Mouse (Mus musculus): Measurements from ENCODE around the gene Sox30. TPM values are rescaled to one million over a fixed set of nuclear protein-coding genes. Genes with fewer than 3 reads are reported as not detected.

Sox30 gene
- total and polyA plus RNA-seq, 3 experiments, result not detected

DNA sequence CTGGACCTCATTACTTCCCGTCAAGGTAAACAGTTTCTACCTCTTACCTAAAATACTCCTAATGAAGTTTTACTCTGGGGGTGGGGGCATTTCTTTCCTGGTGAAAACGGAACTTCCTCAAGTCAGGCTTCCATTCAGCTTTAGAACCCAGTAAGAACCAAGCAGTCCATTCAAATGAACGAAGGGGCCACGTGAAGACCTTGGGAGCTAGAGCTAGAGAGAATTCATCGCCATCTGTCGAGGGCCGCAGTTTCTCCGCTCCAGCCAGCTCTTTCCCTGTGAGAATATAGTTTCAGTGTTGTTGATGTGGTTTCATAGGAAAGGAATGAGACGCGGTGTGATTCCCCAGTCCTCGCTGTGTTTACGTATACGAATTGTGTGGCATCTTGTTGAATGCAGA lies 12.0 kb downstream of the Sox30 start:
- Histone ChIP-seq H3K79me2 (replicated peaks; ENCODE audit: control insufficient read depth, extremely low read depth, insufficient read depth, poor library complexity, severe bottlenecking) (no peaks in the 10 kb centered on the region), H3K4me1 (ENCODE audit: control insufficient read depth in 1 of 2, insufficient read depth in 2 of 2) (no peaks in the 10 kb centered on the region), H3K27me3 (replicated peaks) (peaks cover 2% of the 10 kb centered on the region), H3K9ac (ENCODE audit: insufficient read depth, low read depth) (no peak overlapping the region), H3K27ac (ENCODE audit: insufficient read depth, low read depth) (no peak overlapping the region), H3K4me2 (ENCODE audit: insufficient read depth, low read depth, poor library complexity, severe bottlenecking) (no peak overlapping the region), H3K4me3 (replicated peaks in 1 of 3; ENCODE audit: low read depth in 2 of 3, low read length in 2 of 3, poor library complexity in 1 of 3) (no peak overlapping the region), H3K36me3 (replicated peaks in 1 of 2; ENCODE audit: control insufficient read depth in 1 of 2, insufficient read depth in 1 of 2, low read length in 1 of 2) (no peaks in the 10 kb centered on the region), H3K9me3 (replicated peaks; ENCODE audit: low read length) (no peaks in the 10 kb centered on the region)
- in situ Hi-C loops (cut with MboI; ENCODE audit: low pct_ligation_motif_present, low pct_unique_long_range_greater_than_20kb, low sequenced_read_pairs) (no loop called here), dilution Hi-C loops (cut with MboI; ENCODE audit: extremely low pct_ligation_motif_present, extremely low pct_unique_long_range_greater_than_20kb, low sequenced_read_pairs) (no loop called here)
- no peak for TF ChIP-seq HCFC1 (IDR thresholded peaks at IDR 0.05; ENCODE audit: low read depth, low read length)
- TF ChIP-seq ZNF384 (IDR thresholded peaks at IDR 0.05; ENCODE audit: low read depth, low read length), result no peak
- no peak for TF ChIP-seq BHLHE40 (IDR thresholded peaks at IDR 0.05; ENCODE audit: low read depth, low read length)
- no peak for TF ChIP-seq NRF1 (IDR thresholded peaks at IDR 0.05; ENCODE audit: low read depth, low read length)
- DNase-seq (ENCODE audit: extremely low read depth), result no peak

DNA sequence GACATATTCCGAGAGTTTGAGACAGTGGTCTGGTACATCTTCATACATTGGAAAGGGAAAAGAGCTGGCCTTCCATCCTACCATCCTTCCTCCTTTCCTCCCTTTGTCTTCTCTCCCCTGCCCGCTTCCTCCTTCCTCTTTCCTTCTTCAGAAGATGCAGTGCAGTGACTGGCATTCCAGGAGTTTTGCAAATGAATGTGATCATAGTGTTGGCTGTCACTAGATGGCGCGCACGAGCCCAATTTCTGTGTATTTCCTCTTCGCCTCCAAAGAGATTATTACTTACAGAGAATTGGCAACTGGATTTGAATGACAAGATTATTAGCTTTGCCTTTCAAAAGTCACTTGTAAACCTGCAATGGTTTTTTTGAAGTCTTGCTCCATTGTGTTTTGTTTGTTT lies 36.0 kb downstream of the Sox30 start:
- peak; percentile 33 for DNase-seq (ENCODE audit: extremely low read depth)
- dilution Hi-C loops (cut with MboI; ENCODE audit: extremely low pct_ligation_motif_present, extremely low pct_unique_long_range_greater_than_20kb, low sequenced_read_pairs), result no loop called here

DNA sequence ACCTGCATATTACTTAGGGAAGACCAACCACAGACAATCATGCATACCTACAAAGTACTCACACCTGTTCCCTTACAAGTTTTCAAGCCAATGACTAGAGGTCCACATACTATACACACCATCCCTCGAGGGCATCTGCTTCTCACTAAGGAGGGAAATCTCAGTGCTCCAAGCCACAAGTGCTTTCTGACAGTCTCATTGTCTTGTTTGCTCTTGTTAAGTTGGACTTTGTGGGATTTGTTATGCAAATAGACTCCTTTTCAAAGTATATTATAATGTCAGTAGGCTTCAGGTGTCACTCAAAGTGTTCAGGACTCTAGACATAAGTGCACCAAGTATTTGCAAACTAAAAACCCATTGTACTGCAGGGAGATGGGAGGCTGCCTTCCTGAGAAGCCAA lies 40.1 kb downstream of the Sox30 start:
- H3K36me3 ChIP-seq (replicated peaks in 1 of 2; ENCODE audit: control insufficient read depth in 1 of 2, insufficient read depth in 1 of 2, low read length in 1 of 2), result no peaks in the 10 kb centered on the region
- in situ Hi-C loops (cut with MboI; ENCODE audit: low pct_ligation_motif_present, low pct_unique_long_range_greater_than_20kb, low sequenced_read_pairs) (no loop called here), dilution Hi-C loops (cut with MboI; ENCODE audit: extremely low pct_ligation_motif_present, extremely low pct_unique_long_range_greater_than_20kb, low sequenced_read_pairs) (no loop called here)
- H3K27me3 ChIP-seq (replicated peaks), result no peaks in the 10 kb centered on the region
- no peak overlapping the region for H3K9ac ChIP-seq (ENCODE audit: insufficient read depth, low read depth)
- no peak overlapping the region for H3K27ac ChIP-seq (ENCODE audit: insufficient read depth, low read depth)
- TF ChIP-seq CTCF (conservative IDR thresholded peaks at IDR 0.05 in 1 of 2, IDR thresholded peaks at IDR 0.05 in 1 of 2; ENCODE audit: low read depth in 2 of 2, low read length in 2 of 2) (no peak), JUN (IDR thresholded peaks at IDR 0.05; ENCODE audit: insufficient read depth, low read depth, low read length) (no peak), HCFC1 (IDR thresholded peaks at IDR 0.05; ENCODE audit: low read depth, low read length) (no peak), RAD21 (IDR thresholded peaks at IDR 0.05; ENCODE audit: low read depth, low read length) (no peak), TCF12 (IDR thresholded peaks at IDR 0.05; ENCODE audit: low read depth, low read length) (no peak), UBTF (IDR thresholded peaks at IDR 0.05; ENCODE audit: low read depth, low read length) (no peak), CHD1 (IDR thresholded peaks at IDR 0.05; ENCODE audit: low read depth, low read length) (no peak), MAFK (IDR thresholded peaks at IDR 0.05; ENCODE audit: insufficient replicate concordance, low read length) (no peak)
- no peak overlapping the region for H3K4me3 ChIP-seq (replicated peaks in 1 of 3; ENCODE audit: low read depth in 2 of 3, low read length in 2 of 3, poor library complexity in 1 of 3)
- no peaks in the 10 kb centered on the region for H3K79me2 ChIP-seq (replicated peaks; ENCODE audit: control insufficient read depth, extremely low read depth, insufficient read depth, poor library complexity, severe bottlenecking)
- H3K9me3 ChIP-seq (replicated peaks; ENCODE audit: low read length), result no peaks in the 10 kb centered on the region
- no peak for DNase-seq (ENCODE audit: extremely low read depth)
- no peak overlapping the region for H3K4me2 ChIP-seq (ENCODE audit: insufficient read depth, low read depth, poor library complexity, severe bottlenecking)
- H3K4me1 ChIP-seq (ENCODE audit: control insufficient read depth in 1 of 2, insufficient read depth in 2 of 2), result peaks cover 0 to 4% of the 10 kb centered on the region in 2 experiments; a peak in 2 of 4 replicates

More for the DNA sequence above, 36.0 kb downstream of the Sox30 start:
- Histone ChIP-seq H3K27me3 (replicated peaks) (no peaks in the 10 kb centered on the region), H3K4me3 (replicated peaks in 1 of 3; ENCODE audit: low read depth in 2 of 3, low read length in 2 of 3, poor library complexity in 1 of 3) (no peak overlapping the region), H3K27ac (ENCODE audit: insufficient read depth, low read depth) (no peak overlapping the region), H3K79me2 (replicated peaks; ENCODE audit: control insufficient read depth, extremely low read depth, insufficient read depth, poor library complexity, severe bottlenecking) (no peaks in the 10 kb centered on the region), H3K4me2 (ENCODE audit: insufficient read depth, low read depth, poor library complexity, severe bottlenecking) (no peak overlapping the region), H3K9ac (ENCODE audit: insufficient read depth, low read depth) (no peak overlapping the region), H3K9me3 (replicated peaks; ENCODE audit: low read length) (no peaks in the 10 kb centered on the region), H3K4me1 (ENCODE audit: control insufficient read depth in 1 of 2, insufficient read depth in 2 of 2) (peaks cover 0 to 4% of the 10 kb centered on the region in 2 experiments; a peak in 2 of 4 replicates), H3K36me3 (replicated peaks in 1 of 2; ENCODE audit: control insufficient read depth in 1 of 2, insufficient read depth in 1 of 2, low read length in 1 of 2) (no peaks in the 10 kb centered on the region)
- TF ChIP-seq GABPA (IDR thresholded peaks at IDR 0.05; ENCODE audit: insufficient replicate concordance, low read depth, low read length), result no peak
- no peak for TF ChIP-seq HCFC1 (IDR thresholded peaks at IDR 0.05; ENCODE audit: low read depth, low read length)
- TF ChIP-seq USF2 (conservative IDR thresholded peaks at IDR 0.05; ENCODE audit: low read depth, low read length), result no peak
- no peak for TF ChIP-seq MXI1 (IDR thresholded peaks at IDR 0.05; ENCODE audit: low read depth, low read length)
- TF ChIP-seq CHD2 (IDR thresholded peaks at IDR 0.05; ENCODE audit: low read length), result no peak
- no peak for TF ChIP-seq MAX (IDR thresholded peaks at IDR 0.05; ENCODE audit: low read length)
- TF ChIP-seq JUND (conservative IDR thresholded peaks at IDR 0.05; ENCODE audit: low read depth, low read length), result no peak
- no peak for TF ChIP-seq SIN3A (IDR thresholded peaks at IDR 0.05; ENCODE audit: low read length)
- no peak for TF ChIP-seq MYC (IDR thresholded peaks at IDR 0.05; ENCODE audit: low read depth, low read length)
- no peak for TF ChIP-seq RCOR1 (conservative IDR thresholded peaks at IDR 0.05; ENCODE audit: low read depth, low read length)
- no peak for TF ChIP-seq BHLHE40 (IDR thresholded peaks at IDR 0.05; ENCODE audit: low read depth, low read length)
- TF ChIP-seq UBTF (IDR thresholded peaks at IDR 0.05; ENCODE audit: low read depth, low read length), result no peak
- TF ChIP-seq NRF1 (IDR thresholded peaks at IDR 0.05; ENCODE audit: low read depth, low read length), result no peak
- no peak for TF ChIP-seq POLR2AphosphoS2 (IDR thresholded peaks at IDR 0.05; ENCODE audit: low read depth, low read length)
- TF ChIP-seq SMC3 (IDR thresholded peaks at IDR 0.05; ENCODE audit: low read depth, low read length), result peak; percentile 81
- TF ChIP-seq USF1 (IDR thresholded peaks at IDR 0.05; ENCODE audit: low read depth, low read length), result no peak
- no peak for TF ChIP-seq JUN (IDR thresholded peaks at IDR 0.05; ENCODE audit: insufficient read depth, low read depth, low read length)
- peak in 1 of 2 experiments; percentile 84; a peak in 2 of 4 replicates for TF ChIP-seq CTCF (conservative IDR thresholded peaks at IDR 0.05 in 1 of 2, IDR thresholded peaks at IDR 0.05 in 1 of 2; ENCODE audit: low read depth in 2 of 2, low read length in 2 of 2)
- TF ChIP-seq EP300 (IDR thresholded peaks at IDR 0.05; ENCODE audit: low read length), result no peak
- TF ChIP-seq ELF1 (IDR thresholded peaks at IDR 0.05; ENCODE audit: low read depth, low read length), result no peak
- TF ChIP-seq MAZ (IDR thresholded peaks at IDR 0.05; ENCODE audit: low read depth, low read length), result no peak
- no peak for TF ChIP-seq CHD1 (IDR thresholded peaks at IDR 0.05; ENCODE audit: low read depth, low read length)
- TF ChIP-seq RAD21 (IDR thresholded peaks at IDR 0.05; ENCODE audit: low read depth, low read length), result peak; percentile 68
- TF ChIP-seq PAX5 (IDR thresholded peaks at IDR 0.05; ENCODE audit: low read length), result no peak
- no peak for TF ChIP-seq KAT2A (IDR thresholded peaks at IDR 0.05; ENCODE audit: insufficient replicate concordance, low read length)
- in situ Hi-C loops (cut with MboI; ENCODE audit: low pct_ligation_motif_present, low pct_unique_long_range_greater_than_20kb, low sequenced_read_pairs), result no loop called here
